Mouse (Mus musculus) hindbrain, embryonic 15.5 days (tissue): ENCODE measurements around the gene Sugt1. TPM values are rescaled to one million over a fixed set of nuclear protein-coding genes. Genes with fewer than 3 reads are reported as not detected.

Experiments used
- ATAC-seq: fragments of 200-750 bp; cut with Nextera tagmentation; 2 replicates; pipeline ENCODE4 v1.8.0; 2017; ENCODE audit warnings: low read depth, moderate number of reproducible peaks, moderate TSS enrichment; ENCODE audit not compliant: low FRiP score
- H3K27ac ChIP-seq: fragments of 300-500 bp; sonication (generic); replicated peaks from 2 replicates; pipeline ENCODE4 v1.5.1; 2015; ENCODE audit warnings: mild to moderate bottlenecking, inconsistent platforms
- H3K27me3 ChIP-seq: fragments of 300-500 bp; sonication (generic); 2 replicates; pipeline ENCODE4 v1.6.1; 2015; ENCODE audit warnings: control low read depth, inconsistent platforms
- H3K36me3 ChIP-seq: fragments of 300-500 bp; sonication (generic); 2 replicates; pipeline ENCODE4 v1.6.1; 2015; ENCODE audit warnings: control low read depth, inconsistent platforms
- H3K4me1 ChIP-seq: fragments of 300-500 bp; sonication (generic); replicated peaks from 2 replicates; pipeline ENCODE4 v1.6.1; 2015; ENCODE audit warnings: control low read depth, inconsistent platforms
- H3K4me2 ChIP-seq: fragments of 300-500 bp; sonication (generic); 2 replicates; pipeline ENCODE4 v1.6.1; 2015; ENCODE audit warnings: moderate library complexity, mild to moderate bottlenecking, inconsistent platforms
- H3K4me3 ChIP-seq: fragments of 300-500 bp; sonication (generic); 2 replicates; pipeline ENCODE4 v1.5.1; 2015; ENCODE audit warnings: mild to moderate bottlenecking, inconsistent platforms
- H3K9ac ChIP-seq: fragments of 300-500 bp; sonication (generic); 2 replicates; pipeline ENCODE4 v1.6.1; 2015; ENCODE audit warnings: inconsistent platforms
- H3K9me3 ChIP-seq: fragments of 300-500 bp; sonication (generic); 2 replicates; pipeline ENCODE4 v1.6.1; 2016; ENCODE audit warnings: control low read depth, inconsistent platforms
- WGBS: fragments of 180-500 bp; shearing (Covaris S2); methylation state at CpG from one replicate; pipeline ENCODE4 v1.1.7; 2015; 5-methylcytosine and 5-hydroxymethylcytosine counted together
- polyA plus RNA-seq: library from polyadenylated mRNA; unstranded; fragments of >200 nt; fragmentation: Nextera tagmentation; extraction: Ambion mirVana; gene quantifications from 2 replicates; pipeline ENCODE4 v1.2.1, GENCODE M21; 2015

Sugt1 gene
- polyA plus RNA-seq, 1 experiment from 2014 or later: 100 TPM

DNA sequence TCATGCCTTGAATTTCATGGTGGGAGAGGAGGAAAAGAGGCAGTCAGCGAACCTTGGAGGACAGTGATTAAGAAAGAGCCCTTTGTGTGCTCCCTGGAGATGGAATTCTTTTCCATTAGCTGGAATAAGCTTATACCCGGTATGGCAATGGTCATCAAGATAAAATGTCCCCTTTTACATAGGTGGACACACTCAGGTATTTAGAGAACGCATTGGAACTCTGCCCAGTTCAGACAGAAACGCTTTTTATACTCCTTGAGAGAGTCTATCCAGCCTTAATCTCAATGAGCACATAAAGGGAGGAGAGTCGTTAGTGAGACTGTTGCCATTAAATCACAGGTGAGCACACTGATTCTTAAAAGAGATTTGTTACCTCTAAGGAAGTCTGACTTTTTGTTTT lies 73.0 kb downstream of the Sugt1 start:
- WGBS: 31% methylated on average over 5 of the region's 5 CpGs
- H3K4me2 ChIP-seq: no peak overlapping the region
- H3K9ac ChIP-seq: no peak overlapping the region
- peaks cover 32% of the 10 kb centered on the region for H3K4me1 ChIP-seq
- no peaks in the 10 kb centered on the region for H3K36me3 ChIP-seq
- no peak for ATAC-seq
- H3K4me3 ChIP-seq: no peak overlapping the region
- H3K27ac ChIP-seq: no peak overlapping the region
- peaks cover 7% of the 10 kb centered on the region; the same call in 1 of the 2 replicates for H3K27me3 ChIP-seq
- H3K9me3 ChIP-seq: no peaks in the 10 kb centered on the region

DNA sequence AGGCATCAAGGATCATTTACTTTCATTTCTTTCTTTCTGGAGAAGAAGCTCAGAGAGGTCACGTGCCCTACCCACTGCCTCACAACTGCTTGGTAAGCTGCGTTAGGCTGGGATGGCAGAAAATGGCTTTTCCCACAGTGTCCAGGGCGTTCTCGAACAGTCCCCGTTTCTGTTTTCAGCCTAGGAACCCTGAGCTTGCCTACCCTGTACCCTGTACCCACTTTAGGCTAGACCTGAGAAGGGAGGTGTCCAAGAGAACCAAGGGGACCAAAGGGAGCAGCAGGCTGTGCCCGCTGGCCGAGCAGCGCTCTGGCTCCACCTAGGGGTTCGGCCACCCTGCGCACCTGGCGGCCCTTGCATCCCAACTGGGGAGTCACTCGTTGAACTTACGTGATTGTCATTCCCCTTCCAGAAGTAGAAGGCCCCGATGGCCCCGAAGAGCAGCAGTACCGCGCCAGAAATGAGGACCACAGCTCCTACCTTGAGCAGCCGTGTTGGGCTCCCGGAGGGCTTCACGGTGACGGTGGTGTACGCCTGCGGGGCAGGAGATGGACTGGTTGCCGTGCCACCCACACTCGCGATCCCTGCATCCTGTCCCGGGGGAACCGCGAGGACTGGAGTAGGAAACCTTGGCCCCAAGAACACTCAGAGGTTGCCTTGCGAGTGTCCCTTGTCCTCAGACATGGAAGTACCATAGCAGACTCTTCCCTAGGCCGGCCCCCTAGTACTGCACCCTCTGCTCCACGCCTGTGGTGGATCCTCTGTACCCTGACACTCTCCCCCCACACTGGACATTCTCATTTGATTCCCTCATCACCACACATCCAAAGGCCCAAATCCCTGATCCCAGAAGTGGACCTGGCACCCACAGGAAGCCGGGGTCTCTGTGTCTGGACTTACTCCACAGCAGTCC lies 73.8 kb downstream of the Sugt1 start:
- no peaks in the 10 kb centered on the region for H3K9me3 ChIP-seq
- peaks cover 7% of the 10 kb centered on the region; the same call in 1 of the 2 replicates for H3K27me3 ChIP-seq
- H3K4me2 ChIP-seq: peak overlapping the region; percentile 48
- no peak overlapping the region for H3K9ac ChIP-seq
- peak; percentile 61 for ATAC-seq
- H3K4me1 ChIP-seq: peaks cover 32% of the 10 kb centered on the region
- no peak overlapping the region for H3K27ac ChIP-seq
- peak overlapping the region; percentile 13 for H3K4me3 ChIP-seq
- 13% methylated on average over 33 of the region's 33 CpGs for WGBS
- H3K36me3 ChIP-seq: no peaks in the 10 kb centered on the region

DNA sequence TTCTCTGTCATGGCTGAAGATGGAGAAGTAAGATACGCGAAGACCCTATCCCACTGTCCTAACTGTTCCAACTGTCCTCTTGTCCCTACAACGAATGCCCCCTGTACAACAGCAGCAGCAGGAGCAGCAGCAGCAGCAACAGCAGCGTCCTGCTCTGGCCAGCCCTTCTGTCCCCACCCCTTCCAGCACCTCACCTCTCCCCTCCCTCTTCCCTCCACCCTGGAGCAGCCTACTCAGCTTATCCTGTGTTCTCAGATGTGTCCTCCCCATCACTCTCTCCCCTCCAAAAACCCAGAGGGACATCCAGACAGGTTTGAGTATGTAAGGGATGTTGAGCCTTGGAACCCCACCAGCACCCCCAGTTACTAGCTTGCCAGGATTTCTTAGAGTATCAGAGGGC lies 74.5 kb downstream of the Sugt1 start, which contains the start of gene Cnmd:
Gene Cnmd (minus strand): TSS at position 170 of the 400 bp plus-strand sequence.
- no peak for ATAC-seq
- H3K4me2 ChIP-seq: peak within 1 kb of the TSS; percentile 48
- H3K4me1 ChIP-seq: peaks cover 32% of the 10 kb centered on the region
- H3K27me3 ChIP-seq: peaks cover 7% of the 10 kb centered on the region; the same call in 1 of the 2 replicates
- no peak within 1 kb of the TSS for H3K9ac ChIP-seq
- H3K9me3 ChIP-seq: no peaks in the 10 kb centered on the region
- WGBS: 64% methylated on average over 4 of the region's 4 CpGs
- H3K4me3 ChIP-seq: peak within 1 kb of the TSS; percentile 13
- no peaks in the 10 kb centered on the region for H3K36me3 ChIP-seq
- H3K27ac ChIP-seq: no peak within 1 kb of the TSS

GRCm38 (mm10) chr14:79671008-79671407 lies 83.5 kb downstream of the Sugt1 start:
- no peak overlapping the region for H3K4me3 ChIP-seq
- WGBS: 93% methylated on average over 3 of the region's 3 CpGs
- no peaks in the 10 kb centered on the region for H3K9me3 ChIP-seq
- H3K36me3 ChIP-seq: no peaks in the 10 kb centered on the region
- no peak overlapping the region for H3K9ac ChIP-seq
- no peak overlapping the region for H3K4me2 ChIP-seq
- no peaks in the 10 kb centered on the region for H3K27me3 ChIP-seq
- peaks cover 8% of the 10 kb centered on the region for H3K4me1 ChIP-seq
- H3K27ac ChIP-seq: no peak overlapping the region
- no peak for ATAC-seq

DNA sequence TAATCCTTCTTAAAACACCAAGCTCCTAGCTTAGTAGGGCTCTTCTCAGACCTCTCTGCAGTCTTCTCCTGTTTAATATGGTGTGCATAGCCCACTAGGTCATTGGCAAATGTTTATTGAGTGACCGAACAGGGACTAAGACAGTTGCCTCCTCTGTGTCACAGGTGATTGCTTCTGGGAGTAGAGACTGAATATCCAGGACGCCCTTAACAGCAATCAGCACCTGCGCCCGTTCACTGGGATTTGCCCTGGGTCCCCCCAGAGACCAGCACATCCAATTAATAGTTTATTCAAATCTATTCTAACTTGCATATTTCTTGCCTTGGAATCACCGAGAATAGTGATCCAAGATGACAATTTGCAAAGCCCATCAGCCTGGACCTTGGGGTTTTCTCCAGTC lies 85.1 kb downstream of the Sugt1 start:
- Histone ChIP-seq H3K4me3 (no peak overlapping the region), H3K4me2 (no peak overlapping the region), H3K27me3 (peaks cover 4% of the 10 kb centered on the region; the same call in 1 of the 2 replicates), H3K27ac (no peak overlapping the region), H3K4me1 (peaks cover 19% of the 10 kb centered on the region), H3K36me3 (no peaks in the 10 kb centered on the region), H3K9ac (no peak overlapping the region), H3K9me3 (no peaks in the 10 kb centered on the region)
- ATAC-seq: no peak
- WGBS: 36% methylated on average over 5 of the region's 5 CpGs

DNA sequence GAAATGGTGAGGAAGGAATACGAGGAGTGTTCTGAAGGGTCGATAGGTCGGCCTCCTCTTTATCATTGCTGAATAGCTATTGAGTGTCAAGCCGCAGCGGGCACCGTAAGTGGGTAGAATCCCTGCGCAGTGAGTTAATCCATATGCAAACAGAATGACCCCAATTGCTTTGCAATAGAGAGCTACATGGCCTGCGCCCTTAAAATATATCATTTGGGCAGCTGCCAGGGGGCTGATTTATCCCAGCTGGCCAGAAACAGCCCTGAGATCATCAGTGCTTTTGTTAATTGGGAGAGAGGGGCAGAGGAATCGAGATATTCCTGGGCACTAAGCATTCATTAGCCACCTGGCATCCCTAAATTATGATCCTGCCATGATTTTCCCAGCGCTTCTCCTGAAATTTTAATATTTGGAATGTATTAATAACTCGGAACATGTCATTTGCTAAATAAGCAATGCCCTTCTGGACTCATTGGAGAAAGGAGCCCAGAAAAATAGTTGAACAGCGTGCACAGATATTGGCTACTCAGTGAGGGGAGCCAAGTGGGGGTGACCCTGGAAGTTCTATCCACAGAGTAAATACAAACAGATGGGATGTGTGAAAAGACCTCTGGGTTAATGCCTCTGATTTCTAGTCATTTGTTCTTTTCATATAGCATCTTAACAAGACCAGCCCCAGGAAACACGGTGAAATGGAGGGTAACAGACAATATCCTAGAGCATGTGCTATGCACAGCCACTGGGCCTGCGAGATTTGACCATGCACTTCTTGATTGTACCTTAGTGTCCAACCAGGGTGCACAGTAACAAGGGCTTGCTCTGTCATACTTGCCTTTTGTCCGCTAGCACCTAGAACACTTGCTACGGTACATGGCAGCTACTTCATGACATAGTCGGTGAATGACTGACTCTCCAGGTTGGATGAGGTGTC lies 85.9 kb downstream of the Sugt1 start:
- H3K27ac ChIP-seq: no peak overlapping the region
- H3K4me3 ChIP-seq: no peak overlapping the region
- no peak overlapping the region for H3K4me2 ChIP-seq
- H3K36me3 ChIP-seq: no peaks in the 10 kb centered on the region
- no peaks in the 10 kb centered on the region for H3K9me3 ChIP-seq
- peak; percentile 32; the same call in 1 of the 2 replicates for ATAC-seq
- WGBS: 39% methylated on average over 17 of the region's 17 CpGs
- H3K9ac ChIP-seq: no peak overlapping the region
- peaks cover 19% of the 10 kb centered on the region for H3K4me1 ChIP-seq
- peaks cover 4% of the 10 kb centered on the region; the same call in 1 of the 2 replicates for H3K27me3 ChIP-seq

DNA sequence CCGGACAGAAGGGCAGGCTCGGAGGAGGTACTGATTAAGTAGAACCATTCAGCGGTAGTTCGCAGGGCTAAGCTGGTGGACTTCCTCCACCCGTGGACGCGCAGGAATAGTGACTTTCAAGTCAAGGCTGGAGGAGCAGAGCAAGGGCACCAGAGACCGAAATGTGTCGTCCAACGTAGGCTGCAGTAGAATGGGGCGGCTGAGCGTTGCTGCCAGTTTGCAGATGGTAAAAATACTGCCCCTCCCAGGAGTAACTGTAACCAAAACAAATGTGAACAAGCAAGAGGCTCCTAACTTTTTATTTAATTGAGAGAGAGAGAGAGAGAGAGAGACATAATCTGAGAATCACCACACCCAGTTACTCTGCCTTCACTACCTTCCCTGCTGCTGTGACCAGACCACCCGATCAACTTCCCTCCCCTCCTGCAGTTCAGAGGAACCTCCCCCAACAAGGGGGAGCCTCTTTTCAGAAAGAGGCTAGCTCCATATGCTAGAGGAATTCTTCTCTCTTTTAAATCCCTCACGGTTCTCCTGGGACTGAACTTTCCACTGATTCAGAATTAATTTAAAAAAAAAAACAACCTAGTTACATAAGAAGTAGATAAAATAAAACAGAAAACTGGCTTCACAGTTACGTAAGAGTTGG lies 89.7 kb downstream of the Sugt1 start:
- no peaks in the 10 kb centered on the region for H3K9me3 ChIP-seq
- H3K4me2 ChIP-seq: no peak overlapping the region
- ATAC-seq: no peak
- H3K9ac ChIP-seq: no peak overlapping the region
- H3K4me1 ChIP-seq: peaks cover 19% of the 10 kb centered on the region
- no peaks in the 10 kb centered on the region for H3K36me3 ChIP-seq
- H3K4me3 ChIP-seq: no peak overlapping the region
- peaks cover 4% of the 10 kb centered on the region; the same call in 1 of the 2 replicates for H3K27me3 ChIP-seq
- H3K27ac ChIP-seq: no peak overlapping the region
- WGBS: 47% methylated on average over 15 of the region's 15 CpGs

DNA sequence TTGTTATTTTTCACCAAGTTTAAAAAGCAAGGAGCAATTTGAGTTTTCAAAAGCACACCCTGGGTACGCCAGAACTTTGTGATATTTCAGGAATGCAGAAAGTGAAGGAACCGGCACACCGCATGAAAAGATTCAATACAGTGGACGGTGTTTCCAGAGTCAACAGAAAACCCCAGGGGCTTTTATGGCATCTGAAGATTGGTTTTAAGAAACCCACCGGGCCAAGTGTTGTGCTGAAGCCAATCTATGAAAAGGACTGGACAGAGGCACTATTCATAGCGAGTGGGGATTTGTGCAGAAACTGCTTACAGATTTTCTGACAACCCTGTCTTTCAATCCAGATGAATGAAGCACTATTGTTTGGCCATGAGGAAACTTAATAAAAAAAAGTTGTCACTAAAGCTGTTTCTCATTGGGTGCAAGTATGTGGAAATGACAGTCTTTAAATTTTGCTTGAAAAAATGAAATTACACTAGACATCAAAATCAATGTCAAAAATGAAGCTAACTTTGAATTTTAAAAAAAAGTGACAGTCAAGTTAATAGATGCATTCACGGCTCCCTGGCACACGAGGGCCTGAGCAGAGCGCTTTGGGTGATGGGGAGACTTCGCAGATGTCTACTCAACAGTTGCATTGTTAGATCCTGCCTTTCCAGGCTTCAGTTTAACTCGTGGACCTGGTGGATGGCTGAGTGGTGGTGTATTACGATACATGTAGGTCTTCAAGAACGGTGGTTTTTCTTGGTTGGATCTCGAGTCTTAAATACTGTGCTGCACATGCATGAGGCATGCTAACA lies 90.6 kb downstream of the Sugt1 start:
- H3K4me2 ChIP-seq: no peak overlapping the region
- H3K27ac ChIP-seq: no peak overlapping the region
- H3K4me1 ChIP-seq: peaks cover 15% of the 10 kb centered on the region
- 47% methylated on average over 14 of the region's 14 CpGs for WGBS
- H3K9me3 ChIP-seq: no peaks in the 10 kb centered on the region
- no peaks in the 10 kb centered on the region for H3K36me3 ChIP-seq
- ATAC-seq: no peak
- H3K4me3 ChIP-seq: no peak overlapping the region
- peaks cover 4% of the 10 kb centered on the region; the same call in 1 of the 2 replicates for H3K27me3 ChIP-seq
- no peak overlapping the region for H3K9ac ChIP-seq

- ATAC-seq: 0 out of 2 replicates have a peak, but pooled peaks have one; percentile 38
- WGBS: 47% methylated on average over 5 of the region's 5 CpGs
- H3K4me2 ChIP-seq: no peak overlapping the region
Observed at GRCm38 (mm10) chr14:79680652-79681051, 93.2 kb downstream of the Sugt1 start.

More at GRCm38 (mm10) chr14:79680652-79681051, 93.2 kb downstream of the Sugt1 start:
- peaks cover 4% of the 10 kb centered on the region; the same call in 1 of the 2 replicates for H3K27me3 ChIP-seq
- no peaks in the 10 kb centered on the region for H3K36me3 ChIP-seq
- H3K4me1 ChIP-seq: peaks cover 11% of the 10 kb centered on the region
- H3K9ac ChIP-seq: no peak overlapping the region
- no peak overlapping the region for H3K4me3 ChIP-seq
- no peak overlapping the region for H3K27ac ChIP-seq
- no peaks in the 10 kb centered on the region for H3K9me3 ChIP-seq
